Mouse (Mus musculus): ENCODE data around the gene Arpc5. TPM values are rescaled to one million over a fixed set of nuclear protein-coding genes. Genes with fewer than 3 reads are reported as not detected.
"Not testable (repeated sequence)": the region's sequence is repeated elsewhere in the genome, so short reads cannot be mapped to it uniquely, and the experiment has no call there.

Gene Arpc5
- polyA plus RNA-seq, 1 experiment from 2014 or later: 284 TPM

GRCm38 (mm10) chr1:152771016-152771415 lies 4.7 kb downstream of the Arpc5 start:
- H3K36me3 ChIP-seq (ENCODE audit: control insufficient read depth, insufficient read depth, low read length): peaks cover 2% of the 10 kb centered on the region; the same call in 1 of the 2 replicates
- 91% methylated on average over 9 of the region's 9 CpGs for WGBS
- no peaks in the 10 kb centered on the region for H3K27me3 ChIP-seq (ENCODE audit: control insufficient read depth, insufficient read depth, low read length)
- H3K9ac ChIP-seq (ENCODE audit: low read length): no peak overlapping the region
- no peak overlapping the region for H3K4me2 ChIP-seq
- H3K4me3 ChIP-seq (ENCODE audit: low read depth, low read length): no peak overlapping the region
- H3K9me3 ChIP-seq (ENCODE audit: control insufficient read depth, low read length): no peaks in the 10 kb centered on the region
- no peak overlapping the region for H3K27ac ChIP-seq (ENCODE audit: low read depth, low read length)
- ATAC-seq (ENCODE audit: low FRiP score) (no peak), DNase-seq (ENCODE audit: low spot score, missing footprints) (no peak)
- peaks cover 2% of the 10 kb centered on the region; the same call in 1 of the 2 replicates for H3K4me1 ChIP-seq (ENCODE audit: control insufficient read depth, insufficient read depth, low read length)

- not testable (repeated sequence) for DNase-seq (ENCODE audit: low spot score, missing footprints); H3K4me3 ChIP-seq (ENCODE audit: low read depth, low read length); H3K27me3 ChIP-seq (ENCODE audit: control insufficient read depth, insufficient read depth, low read length); H3K9me3 ChIP-seq (ENCODE audit: control insufficient read depth, low read length); H3K27ac ChIP-seq (ENCODE audit: low read depth, low read length); H3K4me2 ChIP-seq; H3K9ac ChIP-seq (ENCODE audit: low read length); H3K4me1 ChIP-seq (ENCODE audit: control insufficient read depth, insufficient read depth, low read length); ATAC-seq (ENCODE audit: low FRiP score); H3K36me3 ChIP-seq (ENCODE audit: control insufficient read depth, insufficient read depth, low read length)
- 94% methylated on average over 3 of the region's 3 CpGs for WGBS
Measured at GRCm38 (mm10) chr1:152774601-152775000, 8.3 kb downstream of the Arpc5 start.

GRCm38 (mm10) chr1:152779071-152779737 lies 12.9 kb downstream of the Arpc5 start:
- H3K27ac ChIP-seq (ENCODE audit: low read depth, low read length): no peak overlapping the region
- no peaks in the 10 kb centered on the region for H3K9me3 ChIP-seq (ENCODE audit: control insufficient read depth, low read length)
- peak; percentile 94 for DNase-seq (ENCODE audit: low spot score, missing footprints)
- H3K27me3 ChIP-seq (ENCODE audit: control insufficient read depth, insufficient read depth, low read length): no peaks in the 10 kb centered on the region
- peak; percentile 70; the same call in 1 of the 2 replicates for ATAC-seq (ENCODE audit: low FRiP score)
- no peaks in the 10 kb centered on the region for H3K36me3 ChIP-seq (ENCODE audit: control insufficient read depth, insufficient read depth, low read length)
- H3K4me2 ChIP-seq: no peak overlapping the region
- no peaks in the 10 kb centered on the region for H3K4me1 ChIP-seq (ENCODE audit: control insufficient read depth, insufficient read depth, low read length)
- no peak overlapping the region for H3K4me3 ChIP-seq (ENCODE audit: low read depth, low read length)
- H3K9ac ChIP-seq (ENCODE audit: low read length): no peak overlapping the region
- 46% methylated on average over 10 of the region's 10 CpGs for WGBS

- H3K4me2 ChIP-seq: no peak overlapping the region
- H3K36me3 ChIP-seq (ENCODE audit: control insufficient read depth, insufficient read depth, low read length): no peaks in the 10 kb centered on the region
- no peak overlapping the region for H3K27ac ChIP-seq (ENCODE audit: low read depth, low read length)
- ATAC-seq (ENCODE audit: low FRiP score) (no peak), DNase-seq (ENCODE audit: low spot score, missing footprints) (peak; percentile 51)
- WGBS: 93% methylated on average over 8 of the region's 8 CpGs
- H3K4me3 ChIP-seq (ENCODE audit: low read depth, low read length): no peak overlapping the region
- peaks cover 6% of the 10 kb centered on the region; the same call in 1 of the 2 replicates for H3K4me1 ChIP-seq (ENCODE audit: control insufficient read depth, insufficient read depth, low read length)
- H3K9ac ChIP-seq (ENCODE audit: low read length): no peak overlapping the region
- H3K9me3 ChIP-seq (ENCODE audit: control insufficient read depth, low read length): no peaks in the 10 kb centered on the region
- H3K27me3 ChIP-seq (ENCODE audit: control insufficient read depth, insufficient read depth, low read length): no peaks in the 10 kb centered on the region
Measured at GRCm38 (mm10) chr1:152784620-152785019, 18.3 kb downstream of the Arpc5 start.

GRCm38 (mm10) chr1:152785446-152785845 lies 19.1 kb downstream of the Arpc5 start:
- DNase-seq (ENCODE audit: low spot score, missing footprints): peak; percentile 53
- not testable (repeated sequence) for H3K9ac ChIP-seq (ENCODE audit: low read length); H3K9me3 ChIP-seq (ENCODE audit: control insufficient read depth, low read length); H3K27me3 ChIP-seq (ENCODE audit: control insufficient read depth, insufficient read depth, low read length); H3K36me3 ChIP-seq (ENCODE audit: control insufficient read depth, insufficient read depth, low read length); H3K4me2 ChIP-seq; H3K27ac ChIP-seq (ENCODE audit: low read depth, low read length); H3K4me1 ChIP-seq (ENCODE audit: control insufficient read depth, insufficient read depth, low read length); ATAC-seq (ENCODE audit: low FRiP score); H3K4me3 ChIP-seq (ENCODE audit: low read depth, low read length)
- 89% methylated on average over 3 of the region's 3 CpGs for WGBS

GRCm38 (mm10) chr1:152786953-152787352 lies 20.6 kb downstream of the Arpc5 start:
- no peak overlapping the region for H3K9ac ChIP-seq (ENCODE audit: low read length)
- no peak for ATAC-seq (ENCODE audit: low FRiP score)
- peaks cover 6% of the 10 kb centered on the region; the same call in 1 of the 2 replicates for H3K4me1 ChIP-seq (ENCODE audit: control insufficient read depth, insufficient read depth, low read length)
- no peak overlapping the region for H3K27ac ChIP-seq (ENCODE audit: low read depth, low read length)
- DNase-seq (ENCODE audit: low spot score, missing footprints): no peak
- no peaks in the 10 kb centered on the region for H3K27me3 ChIP-seq (ENCODE audit: control insufficient read depth, insufficient read depth, low read length)
- WGBS: 91% methylated on average over 4 of the region's 4 CpGs
- H3K4me2 ChIP-seq: no peak overlapping the region
- H3K4me3 ChIP-seq (ENCODE audit: low read depth, low read length): no peak overlapping the region
- no peaks in the 10 kb centered on the region for H3K36me3 ChIP-seq (ENCODE audit: control insufficient read depth, insufficient read depth, low read length)
- H3K9me3 ChIP-seq (ENCODE audit: control insufficient read depth, low read length): no peaks in the 10 kb centered on the region; the same call in 1 of the 2 replicates

GRCm38 (mm10) chr1:152788121-152788660 lies 21.8 kb downstream of the Arpc5 start:
- ATAC-seq (ENCODE audit: low FRiP score): no peak
- Histone ChIP-seq H3K4me1 (ENCODE audit: control insufficient read depth, insufficient read depth, low read length) (peaks cover 11% of the 10 kb centered on the region), H3K4me2 (no peak overlapping the region), H3K9ac (ENCODE audit: low read length) (no peak overlapping the region), H3K27me3 (ENCODE audit: control insufficient read depth, insufficient read depth, low read length) (no peaks in the 10 kb centered on the region), H3K36me3 (ENCODE audit: control insufficient read depth, insufficient read depth, low read length) (no peaks in the 10 kb centered on the region), H3K9me3 (ENCODE audit: control insufficient read depth, low read length) (no peaks in the 10 kb centered on the region; the same call in 1 of the 2 replicates), H3K4me3 (ENCODE audit: low read depth, low read length) (no peak overlapping the region), H3K27ac (ENCODE audit: low read depth, low read length) (no peak overlapping the region)
- WGBS: 15% methylated on average over 4 of the region's 4 CpGs
- DNase-seq (ENCODE audit: low spot score, missing footprints): peak; percentile 81

- Histone ChIP-seq H3K27me3 (ENCODE audit: control insufficient read depth, insufficient read depth, low read length) (no peaks in the 10 kb centered on the region), H3K4me3 (ENCODE audit: low read depth, low read length) (no peak overlapping the region), H3K9ac (ENCODE audit: low read length) (no peak overlapping the region), H3K4me2 (no peak overlapping the region), H3K36me3 (ENCODE audit: control insufficient read depth, insufficient read depth, low read length) (no peaks in the 10 kb centered on the region), H3K9me3 (ENCODE audit: control insufficient read depth, low read length) (no peaks in the 10 kb centered on the region; the same call in 1 of the 2 replicates), H3K4me1 (ENCODE audit: control insufficient read depth, insufficient read depth, low read length) (peaks cover 15% of the 10 kb centered on the region), H3K27ac (ENCODE audit: low read depth, low read length) (no peak overlapping the region)
- WGBS: 26% methylated on average over 12 of the region's 12 CpGs
- DNase-seq (ENCODE audit: low spot score, missing footprints): peak; percentile 89
- no peak; the same call in 1 of the 2 replicates for ATAC-seq (ENCODE audit: low FRiP score)
Measured at GRCm38 (mm10) chr1:152790254-152790653, 23.9 kb downstream of the Arpc5 start.

GRCm38 (mm10) chr1:152790821-152791220 lies 24.5 kb downstream of the Arpc5 start:
- no peak overlapping the region for H3K4me3 ChIP-seq (ENCODE audit: low read depth, low read length)
- H3K9me3 ChIP-seq (ENCODE audit: control insufficient read depth, low read length): no peaks in the 10 kb centered on the region; the same call in 1 of the 2 replicates
- DNase-seq (ENCODE audit: low spot score, missing footprints) (peak; percentile 84), ATAC-seq (ENCODE audit: low FRiP score) (no peak)
- H3K9ac ChIP-seq (ENCODE audit: low read length): no peak overlapping the region
- H3K4me2 ChIP-seq: no peak overlapping the region
- WGBS: 27% methylated on average over 6 of the region's 6 CpGs
- H3K36me3 ChIP-seq (ENCODE audit: control insufficient read depth, insufficient read depth, low read length): no peaks in the 10 kb centered on the region
- H3K27ac ChIP-seq (ENCODE audit: low read depth, low read length): no peak overlapping the region
- peaks cover 15% of the 10 kb centered on the region for H3K4me1 ChIP-seq (ENCODE audit: control insufficient read depth, insufficient read depth, low read length)
- H3K27me3 ChIP-seq (ENCODE audit: control insufficient read depth, insufficient read depth, low read length): no peaks in the 10 kb centered on the region
